Mouse (Mus musculus) left cerebral cortex, postnatal 4 days (tissue): ENCODE data around the gene Thada. TPM values are rescaled to one million over a fixed set of nuclear protein-coding genes. Genes with fewer than 3 reads are reported as not detected.

Experiments used
- DNase-seq: peaks from one replicate; pipeline ENCODE4 v3.0.0-alpha.2; 2022
- intact Hi-C: fragments of 180-260 bp; cut with DNase I; formaldehyde crosslinking; loops from one replicate; pipeline ENCODE4 v1.15.1; 2025
- total RNA-seq, 2 experiments: library from RNA; stranded (reverse); gene quantifications; 2 replicates each; pipeline ENCODE4 v1.2.3; 2021

Thada gene
- total RNA-seq, 2 experiments from 2014 or later, result 18.4 to 21.7 TPM

- no peak for DNase-seq
- intact Hi-C loops, result no loop called here
Measured at GRCm38 (mm10) chr17:84155029-84155338, 311.0 kb downstream of the Thada start.

- intact Hi-C loops, result no loop called here
- DNase-seq, result no peak
Measured at GRCm38 (mm10) chr17:84154302-84155028, 311.5 kb downstream of the Thada start.

GRCm38 (mm10) chr17:84152976-84153786 lies 312.8 kb downstream of the Thada start:
- no peak for DNase-seq
- intact Hi-C loops, result no loop called here

GRCm38 (mm10) chr17:84152206-84152975 lies 313.6 kb downstream of the Thada start:
- intact Hi-C loops, result no loop called here
- DNase-seq, result no peak

- DNase-seq, result no peak
- intact Hi-C loops, result no loop called here
Measured at GRCm38 (mm10) chr17:84151306-84151705, 314.7 kb downstream of the Thada start.

GRCm38 (mm10) chr17:84150291-84150690 lies 315.7 kb downstream of the Thada start:
- no peak for DNase-seq
- intact Hi-C loops, result no loop called here

- DNase-seq, result no peak
- intact Hi-C loops, result no loop called here
Measured at GRCm38 (mm10) chr17:84149566-84149965, 316.4 kb downstream of the Thada start.

- intact Hi-C loops, result no loop called here
- DNase-seq, result peak; percentile 75
Measured at GRCm38 (mm10) chr17:84148499-84149484, 317.2 kb downstream of the Thada start.

GRCm38 (mm10) chr17:84147183-84148108 lies 318.6 kb downstream of the Thada start:
- no peak for DNase-seq
- intact Hi-C loops, result no loop called here

GRCm38 (mm10) chr17:84146458-84147182 lies 319.4 kb downstream of the Thada start:
- no peak for DNase-seq
- intact Hi-C loops, result no loop called here

- intact Hi-C loops, result no loop called here
- DNase-seq, result no peak
Measured at GRCm38 (mm10) chr17:84145826-84146287, 320.1 kb downstream of the Thada start.

- intact Hi-C loops, result no loop called here
- DNase-seq, result no peak
Measured at GRCm38 (mm10) chr17:84144762-84145599, 321.0 kb downstream of the Thada start.

GRCm38 (mm10) chr17:84144130-84144529 lies 321.9 kb downstream of the Thada start:
- no peak for DNase-seq
- intact Hi-C loops, result no loop called here

- intact Hi-C loops, result no loop called here
- DNase-seq, result no peak
Measured at GRCm38 (mm10) chr17:84143219-84143844, 322.7 kb downstream of the Thada start.

GRCm38 (mm10) chr17:84141691-84142090 lies 324.3 kb downstream of the Thada start:
- intact Hi-C loops, result no loop called here
- no peak for DNase-seq

GRCm38 (mm10) chr17:84140822-84141507 lies 325.0 kb downstream of the Thada start:
- DNase-seq, result no peak
- intact Hi-C loops, result no loop called here
